Mouse (Mus musculus): ENCODE results near the gene Myt1l.

Myt1l gene

GRCm38 (mm10) chr12:29528031-29528771 is at the start of gene Myt1l:
Gene Myt1l, plus strand, starts transcription at chr12:29528384.
- no peak for DNase-seq

- no peak for DNase-seq
Observed at GRCm38 (mm10) chr12:29486424-29487035, 41.7 kb upstream of the Myt1l start.

GRCm38 (mm10) chr12:29526236-29526644 is 1.9 kb upstream of the Myt1l start:
- DNase-seq: no peak

- DNase-seq: no peak
Observed at GRCm38 (mm10) chr12:29527048-29527761, 979 bp upstream of the Myt1l start.

- DNase-seq: peak in 1 of 2 experiments; percentile 12
Observed at GRCm38 (mm10) chr12:29530241-29530725, 2.1 kb downstream of the Myt1l start.

GRCm38 (mm10) chr12:29530823-29531222 is 2.6 kb downstream of the Myt1l start:
- DNase-seq: no peak

- no peak for DNase-seq
Observed at GRCm38 (mm10) chr12:29533071-29533876, 5.1 kb downstream of the Myt1l start.

- DNase-seq: no peak
Observed at GRCm38 (mm10) chr12:29534326-29534725, 6.1 kb downstream of the Myt1l start.

GRCm38 (mm10) chr12:29534761-29535300 is 6.6 kb downstream of the Myt1l start:
- no peak for DNase-seq

- DNase-seq: no peak
Observed at GRCm38 (mm10) chr12:29537916-29538315, 9.7 kb downstream of the Myt1l start.

GRCm38 (mm10) chr12:29538456-29538855 is 10.3 kb downstream of the Myt1l start:
- no peak for DNase-seq

- no peak for DNase-seq
Observed at GRCm38 (mm10) chr12:29539106-29539505, 10.9 kb downstream of the Myt1l start.

GRCm38 (mm10) chr12:29540741-29541140 is 12.6 kb downstream of the Myt1l start:
- no peak for DNase-seq

- no peak for DNase-seq
Observed at GRCm38 (mm10) chr12:29546073-29546472, 17.9 kb downstream of the Myt1l start.

GRCm38 (mm10) chr12:29547112-29547511 is 18.9 kb downstream of the Myt1l start:
- DNase-seq: no peak

GRCm38 (mm10) chr12:29547755-29548154 is 19.6 kb downstream of the Myt1l start:
- DNase-seq: no peak

- no peak for DNase-seq
Observed at GRCm38 (mm10) chr12:29553138-29553537, 25.0 kb downstream of the Myt1l start.

- no peak for DNase-seq
Observed at GRCm38 (mm10) chr12:29555718-29556117, 27.5 kb downstream of the Myt1l start.

- DNase-seq: no peak
Observed at GRCm38 (mm10) chr12:29556408-29556807, 28.2 kb downstream of the Myt1l start.

- no peak for DNase-seq
Observed at GRCm38 (mm10) chr12:29556901-29557300, 28.7 kb downstream of the Myt1l start.

- DNase-seq: no peak
Observed at GRCm38 (mm10) chr12:29559769-29560168, 31.6 kb downstream of the Myt1l start.

- DNase-seq: no peak
Observed at GRCm38 (mm10) chr12:29561222-29561621, 33.0 kb downstream of the Myt1l start.
